Mouse (Mus musculus) spleen, embryonic (tissue): ENCODE measurements around the gene BC052040.

Experiments used
- CTCF ChIA-PET: fragments of 350-600 bp; sonication (Branson Sonifier 250); formaldehyde crosslinking; loops from one replicate; lab custom pipeline; 2022; lab: Charles Lee

Gene BC052040

GRCm38 (mm10) chr2:115601280-115601679 lies 19.8 kb downstream of the BC052040 start:
- CTCF ChIA-PET = no interaction called here

- CTCF ChIA-PET = interaction anchor here (1.5 kb wide), 1 partner anchor 10 kb away, joined by 3 read pairs; no protein-coding TSS in a partner anchor
Measured at GRCm38 (mm10) chr2:115602116-115602515, 20.6 kb downstream of the BC052040 start.

GRCm38 (mm10) chr2:115604132-115604531 lies 22.6 kb downstream of the BC052040 start:
- CTCF ChIA-PET = no interaction called here

GRCm38 (mm10) chr2:115605829-115606336 lies 24.4 kb downstream of the BC052040 start:
- CTCF ChIA-PET = no interaction called here

- CTCF ChIA-PET = no interaction called here
Measured at GRCm38 (mm10) chr2:115609020-115609419, 27.5 kb downstream of the BC052040 start.

- CTCF ChIA-PET = no interaction called here
Measured at GRCm38 (mm10) chr2:115610092-115610491, 28.6 kb downstream of the BC052040 start.

- CTCF ChIA-PET = no interaction called here
Measured at GRCm38 (mm10) chr2:115610503-115610902, 29.0 kb downstream of the BC052040 start.

GRCm38 (mm10) chr2:115613830-115614520 lies 32.5 kb downstream of the BC052040 start:
- CTCF ChIA-PET = no interaction called here

- CTCF ChIA-PET = no interaction called here
Measured at GRCm38 (mm10) chr2:115628471-115628870, 47.0 kb downstream of the BC052040 start.

GRCm38 (mm10) chr2:115631031-115631434 lies 49.5 kb downstream of the BC052040 start:
- CTCF ChIA-PET = no interaction called here

GRCm38 (mm10) chr2:115631826-115632225 lies 50.3 kb downstream of the BC052040 start:
- CTCF ChIA-PET = no interaction called here

GRCm38 (mm10) chr2:115650203-115650602 lies 68.7 kb downstream of the BC052040 start:
- CTCF ChIA-PET = no interaction called here

- CTCF ChIA-PET = no interaction called here
Measured at GRCm38 (mm10) chr2:115659712-115660111, 78.2 kb downstream of the BC052040 start.

- CTCF ChIA-PET = no interaction called here
Measured at GRCm38 (mm10) chr2:115660213-115661120, 79.0 kb downstream of the BC052040 start.

GRCm38 (mm10) chr2:115667516-115667915 lies 86.0 kb downstream of the BC052040 start:
- CTCF ChIA-PET = no interaction called here

GRCm38 (mm10) chr2:115673054-115673660 lies 91.6 kb downstream of the BC052040 start:
- CTCF ChIA-PET = no interaction called here

GRCm38 (mm10) chr2:115678786-115679185 lies 97.3 kb downstream of the BC052040 start:
- CTCF ChIA-PET = no interaction called here

GRCm38 (mm10) chr2:115685250-115685649 lies 103.7 kb downstream of the BC052040 start:
- CTCF ChIA-PET = no interaction called here

GRCm38 (mm10) chr2:115687612-115688011 lies 106.1 kb downstream of the BC052040 start:
- CTCF ChIA-PET = no interaction called here

GRCm38 (mm10) chr2:115688282-115688681 lies 106.8 kb downstream of the BC052040 start:
- CTCF ChIA-PET = no interaction called here

- CTCF ChIA-PET = no interaction called here
Measured at GRCm38 (mm10) chr2:115693841-115694240, 112.3 kb downstream of the BC052040 start.

GRCm38 (mm10) chr2:115694386-115694785 lies 112.9 kb downstream of the BC052040 start:
- CTCF ChIA-PET = no interaction called here
